Mouse (Mus musculus) lung, adult 2 months (tissue): ENCODE results near the gene Nub1.

ENCODE experiments used
- CTCF ChIP-seq: fragments of 200-500 bp; IDR thresholded peaks from 2 replicates; pipeline ENCODE4 v1.5.1; 2011; ENCODE audit warnings: mild to moderate bottlenecking, low read length, control low read depth; ENCODE audit not compliant: insufficient read depth
- POLR2A ChIP-seq: fragments of 200-500 bp; IDR thresholded peaks from 2 replicates; pipeline ENCODE4 v1.6.1; 2011; ENCODE audit warnings: low read depth, mild to moderate bottlenecking, control low read depth, low read length, borderline replicate concordance; ENCODE audit errors: extremely low read depth

GRCm38 (mm10) chr5:24701271-24701670, 15.9 kb downstream of the Nub1 start:
- TF ChIP-seq CTCF = no peak
- TF ChIP-seq POLR2A = no peak
